Mouse (Mus musculus) spleen, postnatal 14 days (tissue): ENCODE results near the gene Lima1.

Source experiments
- DNase-seq, 2 experiments: peaks; one replicate each; pipeline ENCODE4 v3.0.0; 2021 to 2022; ENCODE audit warnings: low spot score in 2 of 2

Gene Lima1

DNA sequence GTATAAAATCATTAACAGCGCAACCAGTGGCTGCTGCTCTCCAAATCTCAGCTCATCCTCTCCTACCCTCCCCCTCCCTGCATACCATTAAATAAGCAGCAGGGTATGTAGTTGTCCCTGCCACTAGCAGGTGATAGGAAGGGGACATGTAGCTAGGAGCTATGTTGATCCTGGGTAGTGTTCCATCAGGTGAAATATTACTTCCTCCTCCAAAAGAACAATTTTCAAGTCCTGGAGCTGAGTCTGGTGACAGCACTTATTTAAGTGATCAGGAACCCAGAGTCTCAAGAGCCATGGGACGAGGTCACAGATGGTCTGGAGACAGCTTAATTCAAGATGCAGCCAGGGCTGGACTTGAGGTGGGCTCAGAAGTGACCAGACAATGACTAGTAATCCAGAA is 139.6 kb downstream of the Lima1 start:
- DNase-seq: peak; percentile 100

DNA sequence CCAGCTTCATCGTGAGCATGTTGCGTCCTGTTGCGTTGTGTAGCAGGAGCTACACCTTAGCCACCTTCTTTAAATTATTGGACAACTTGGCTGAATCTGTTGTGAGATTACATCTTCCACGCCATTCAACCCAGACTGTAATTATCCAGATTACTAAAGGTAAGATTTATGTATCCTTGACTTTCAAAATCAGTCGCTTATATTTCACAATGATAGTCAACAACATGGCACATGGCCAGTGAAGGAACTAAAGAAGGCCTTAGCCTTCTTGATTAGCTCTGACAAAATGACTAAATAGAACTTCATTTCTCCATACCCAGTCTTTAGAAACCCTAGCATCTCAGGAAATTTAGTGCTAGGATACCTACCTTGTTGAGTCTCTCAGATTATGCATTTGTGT is 142.1 kb downstream of the Lima1 start:
- DNase-seq: no peak

DNA sequence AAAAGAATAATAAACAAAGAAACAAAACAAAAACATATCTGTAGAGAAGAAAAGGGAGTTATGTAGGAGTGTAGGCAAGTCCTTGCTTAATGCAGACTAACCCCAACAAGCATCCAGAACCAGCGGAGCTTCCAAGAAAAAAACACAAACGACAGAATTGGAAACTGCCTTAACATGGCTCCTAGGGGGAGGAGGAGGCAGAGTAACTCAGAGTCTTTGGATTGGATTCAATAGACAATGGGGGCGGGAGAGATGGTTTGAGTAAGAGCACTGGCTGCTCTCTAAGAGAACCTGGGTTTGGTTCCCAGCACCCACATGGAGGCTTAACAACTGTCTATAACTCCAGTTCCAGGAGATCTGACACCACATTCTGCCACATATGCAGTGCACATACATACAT is 143.6 kb downstream of the Lima1 start:
- no peak for DNase-seq

DNA sequence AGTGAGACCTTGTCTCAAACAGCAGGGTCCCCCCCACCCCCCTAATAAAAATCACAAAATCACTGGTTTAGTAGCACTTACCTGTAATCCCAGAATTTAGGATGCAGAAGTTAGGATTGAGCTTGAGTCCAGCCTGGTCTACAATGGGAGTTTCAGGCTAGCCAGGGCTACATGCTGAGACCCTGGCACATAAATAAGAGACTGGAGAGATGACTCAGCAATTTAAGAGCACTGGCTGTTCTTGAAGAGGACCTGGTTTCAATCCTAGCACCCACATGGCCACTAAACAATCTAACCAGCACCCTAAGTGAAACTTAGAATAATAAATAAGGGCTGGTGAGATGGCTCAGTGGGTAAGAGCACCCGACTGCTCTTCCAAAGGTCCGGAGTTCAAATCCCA is 144.1 kb downstream of the Lima1 start:
- DNase-seq: no peak

DNA sequence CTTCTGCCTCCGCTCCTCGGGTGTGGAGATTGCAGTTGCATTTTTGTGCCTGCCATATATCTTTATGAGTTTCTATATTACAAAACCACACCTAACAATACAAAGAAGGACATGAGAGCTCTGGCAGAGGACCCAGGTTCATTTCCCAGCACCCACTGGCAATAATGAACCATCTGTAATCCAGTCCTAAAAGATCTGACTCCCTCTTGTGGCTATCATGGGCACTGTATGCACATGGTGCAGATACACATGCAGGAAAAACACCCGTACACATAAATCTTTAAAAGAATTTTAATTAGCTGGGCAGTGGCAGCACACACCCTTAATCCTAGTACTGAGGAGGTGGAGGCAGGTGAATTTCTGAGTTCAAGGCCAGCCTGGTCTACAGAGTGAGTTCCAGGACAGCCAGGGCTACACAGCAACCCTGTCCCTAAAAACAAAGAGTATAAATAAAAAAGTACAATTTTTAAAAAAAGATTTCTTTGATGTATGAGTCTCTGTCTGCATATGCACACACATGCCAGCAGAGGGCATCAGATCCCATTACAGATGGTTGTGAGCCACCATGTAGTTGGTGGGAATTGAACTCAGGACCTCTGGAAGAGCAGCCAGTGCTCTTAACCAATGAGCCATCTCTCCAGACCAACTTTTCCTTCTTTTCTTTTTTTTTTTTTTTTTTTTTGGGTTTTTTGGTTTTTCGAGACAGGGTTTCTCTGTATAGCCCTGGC is 146.0 kb downstream of the Lima1 start:
- DNase-seq: no peak
